Mouse (Mus musculus) induced T-regulatory cell, adult 2 months (primary cell): ENCODE data around the gene Gper1.

Experiments
- DNase-seq: peaks from one replicate; pipeline ENCODE4 v3.0.0-alpha.2; 2012; ENCODE audit warnings: low read depth

Gper1 gene

DNA sequence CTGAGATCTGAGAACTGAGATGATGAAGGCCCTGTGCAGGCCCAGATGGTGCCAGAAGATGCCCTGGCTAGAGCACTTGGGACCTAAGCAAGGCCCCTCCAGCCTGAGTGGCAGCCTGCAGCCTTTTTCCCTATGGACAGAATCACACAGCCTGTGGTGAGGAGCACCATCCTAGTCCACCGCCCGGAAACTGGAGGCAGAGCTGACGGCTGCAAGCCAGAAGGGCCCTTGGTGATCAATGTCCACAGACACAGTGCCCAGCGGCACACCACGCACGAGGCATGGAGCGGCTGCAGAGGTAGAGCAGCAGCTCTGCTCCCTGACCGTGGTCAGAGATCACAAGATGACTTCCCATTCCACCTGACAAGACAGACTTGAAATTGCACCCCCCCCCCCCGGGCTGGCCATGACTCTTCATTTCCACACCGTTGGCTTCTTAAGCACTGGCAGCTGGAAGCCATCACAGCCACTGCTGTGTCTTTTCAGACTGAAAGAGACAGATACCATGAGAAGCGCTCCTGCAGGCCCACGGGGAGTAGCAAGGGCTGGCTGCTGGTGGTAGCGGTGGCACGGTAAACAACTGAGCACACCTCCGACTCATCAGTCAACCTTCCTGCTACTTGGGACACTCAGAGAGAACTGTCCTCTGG, 11.2 kb upstream of the Gper1 start:
- DNase-seq: no peak

GRCm38 (mm10) chr5:139413545-139413944, 9.4 kb upstream of the Gper1 start:
- DNase-seq: no peak

DNA sequence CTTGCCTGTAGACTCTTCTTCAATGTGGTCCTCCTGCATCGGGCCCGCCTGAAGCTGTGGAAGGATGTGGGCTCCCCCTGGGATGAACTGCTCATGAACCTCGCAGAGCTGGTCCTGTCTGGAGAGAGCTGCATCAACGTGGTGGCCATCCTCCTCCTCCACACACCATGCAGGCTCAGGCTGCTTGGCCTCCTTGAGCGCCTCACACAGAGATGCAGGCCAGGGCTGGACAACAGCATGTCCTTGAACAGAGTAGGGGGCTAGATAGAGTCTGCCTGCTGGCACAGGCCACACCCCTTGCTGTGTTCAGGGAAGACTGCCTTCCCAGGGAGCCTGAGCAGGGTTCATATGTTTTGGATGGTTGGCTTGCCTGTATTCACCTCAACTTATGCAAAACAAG, 8.0 kb upstream of the Gper1 start:
- DNase-seq: no peak

GRCm38 (mm10) chr5:139416942-139417341, 6.0 kb upstream of the Gper1 start:
- DNase-seq: peak; percentile 31

DNA sequence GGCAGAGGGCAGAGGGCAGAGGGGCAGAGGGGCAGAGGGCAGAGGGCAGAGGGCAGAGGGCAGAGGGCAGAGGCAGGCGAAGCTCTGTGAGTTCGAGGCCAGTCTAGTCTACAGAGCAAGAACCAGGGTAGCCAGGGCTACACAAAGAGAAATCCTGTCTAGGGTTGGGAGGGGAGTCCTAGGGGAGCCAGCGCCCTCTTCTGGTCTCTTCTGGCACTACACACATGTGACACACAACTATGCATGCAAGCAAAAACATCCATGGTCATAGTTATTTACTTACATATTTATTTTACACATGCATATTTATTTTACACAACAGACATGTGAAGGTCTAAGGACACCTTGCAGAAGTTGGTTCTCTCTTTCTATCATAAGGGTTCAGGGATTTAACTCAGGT, 5.5 kb upstream of the Gper1 start:
- DNase-seq: peak; percentile 29

GRCm38 (mm10) chr5:139418110-139418509, 4.8 kb upstream of the Gper1 start:
- no peak for DNase-seq

DNA sequence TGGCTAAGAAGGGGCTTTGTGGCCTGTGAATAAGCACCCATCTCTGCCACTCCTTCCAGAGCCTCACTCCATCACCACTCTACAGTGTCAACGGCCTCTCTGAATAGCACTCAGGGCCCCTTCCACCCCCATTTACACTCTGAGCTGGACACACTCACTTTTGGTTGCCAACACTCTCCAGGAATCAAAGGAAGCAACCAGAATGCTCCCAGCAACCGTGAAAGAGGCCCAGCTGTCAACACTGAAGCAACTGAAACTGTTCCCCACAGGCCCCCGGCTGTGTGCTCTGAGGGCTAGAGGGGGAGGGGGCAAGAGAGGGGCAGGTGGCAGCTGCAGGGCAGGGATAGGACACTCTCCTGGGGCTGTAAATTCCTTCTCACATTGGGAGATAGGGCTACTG, 4.3 kb upstream of the Gper1 start:
- DNase-seq: no peak

DNA sequence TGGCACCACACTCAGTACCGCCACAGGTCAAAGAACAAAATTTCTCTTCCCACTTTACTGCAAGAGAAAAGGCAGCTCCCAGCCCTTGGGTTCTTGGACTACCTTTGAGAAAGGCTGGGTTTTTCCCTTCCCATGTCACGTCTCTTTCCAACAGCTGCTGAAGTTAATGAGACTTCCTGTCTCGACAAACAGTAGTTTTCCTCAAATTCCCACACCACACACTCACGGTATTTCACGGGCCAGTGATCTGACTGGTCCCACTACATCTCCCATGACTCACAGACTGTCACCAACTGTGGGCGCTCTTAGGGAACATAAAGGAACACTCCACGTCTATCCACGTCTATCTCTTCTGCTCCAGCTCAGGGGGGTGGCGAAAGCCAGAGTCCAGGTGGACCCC, 2.2 kb downstream of the Gper1 start:
- DNase-seq: no peak

- no peak for DNase-seq
Measured at GRCm38 (mm10) chr5:139427001-139427400, 4.0 kb downstream of the Gper1 start.

DNA sequence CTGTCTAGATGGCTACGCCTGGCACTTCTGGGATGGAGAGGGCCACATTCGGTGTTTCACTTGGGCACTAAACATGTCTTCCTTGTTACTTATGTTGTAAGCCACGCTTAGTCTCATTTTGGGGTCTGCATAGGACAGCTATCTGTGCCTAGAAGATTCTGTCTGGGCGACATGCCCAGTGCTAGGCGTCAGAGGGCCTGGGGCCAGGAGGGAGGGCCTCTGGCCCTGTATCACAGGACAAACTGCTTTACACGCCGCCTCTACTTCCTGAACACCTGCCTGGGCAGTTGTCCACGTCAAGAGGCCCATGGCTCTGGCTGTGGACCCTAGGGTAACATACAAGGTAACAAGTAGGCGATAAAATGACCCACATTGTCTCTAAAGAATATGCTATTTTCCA, 5.0 kb downstream of the Gper1 start:
- DNase-seq: no peak

DNA sequence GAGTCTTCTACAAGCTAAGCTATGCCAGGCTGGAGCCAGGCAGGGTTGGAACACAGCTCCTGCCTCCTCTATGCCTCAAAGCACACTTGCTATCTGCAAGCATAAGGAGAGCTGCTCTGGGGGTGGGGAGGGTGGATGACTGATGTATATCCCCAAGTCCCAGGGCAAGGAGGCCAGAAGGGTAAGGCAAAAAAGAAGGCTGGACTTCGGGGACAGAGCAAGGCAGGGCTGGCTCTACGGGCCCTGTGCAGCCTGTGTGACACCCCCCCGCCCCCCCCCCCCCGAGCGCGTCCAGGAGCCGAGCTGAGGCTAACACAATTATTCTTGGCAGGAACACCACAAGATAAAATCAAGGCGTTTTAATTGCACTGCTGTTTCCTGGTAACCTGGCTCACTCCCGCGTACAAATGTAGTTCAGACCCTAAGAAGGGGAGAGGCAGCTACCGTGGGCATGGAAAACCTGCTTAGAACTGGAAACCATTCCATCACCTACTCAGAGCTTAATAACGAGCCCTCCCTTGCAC, 6.9 kb downstream of the Gper1 start:
- DNase-seq: no peak

GRCm38 (mm10) chr5:139432333-139432732, 9.4 kb downstream of the Gper1 start:
- no peak for DNase-seq

DNA sequence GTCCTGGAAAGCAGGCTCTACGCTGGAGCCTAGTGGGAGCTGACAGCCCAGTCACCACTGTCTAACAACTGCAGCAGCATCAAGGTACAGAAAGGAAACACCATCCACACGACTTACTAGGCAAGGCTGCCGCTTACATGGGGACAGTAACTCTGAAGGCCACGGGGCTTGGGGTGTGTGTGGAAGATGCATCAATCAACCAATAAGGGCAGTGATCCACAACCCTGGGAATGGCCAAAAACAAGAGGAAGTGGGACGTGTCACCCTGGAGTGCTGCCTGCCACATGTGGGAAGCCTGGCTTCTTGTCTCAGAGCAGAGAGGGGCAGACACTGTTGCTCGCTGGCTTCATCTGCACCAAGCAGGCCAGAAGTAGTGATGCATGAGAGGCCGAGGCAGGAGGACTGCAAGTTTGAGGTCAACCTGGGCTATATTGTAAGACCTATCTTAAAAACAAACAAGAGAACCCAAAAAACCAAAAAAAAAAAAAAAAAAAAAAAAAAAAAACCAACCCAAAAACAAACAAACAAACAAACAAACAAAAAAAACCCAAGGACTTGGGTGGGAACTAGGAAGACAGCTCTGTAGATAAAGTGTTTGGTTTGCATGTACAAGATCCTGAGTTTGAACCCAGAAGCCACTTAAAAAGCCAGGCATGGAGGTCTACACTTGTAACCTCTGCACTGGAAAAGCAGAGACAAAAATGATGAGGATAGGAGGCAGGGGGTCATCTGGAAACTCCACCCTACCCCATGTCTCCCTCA, 10.0 kb downstream of the Gper1 start:
- DNase-seq: no peak

- DNase-seq: no peak
Measured at GRCm38 (mm10) chr5:139433842-139434568, 11.1 kb downstream of the Gper1 start.

GRCm38 (mm10) chr5:139434940-139435339, 12.0 kb downstream of the Gper1 start:
- no peak for DNase-seq

DNA sequence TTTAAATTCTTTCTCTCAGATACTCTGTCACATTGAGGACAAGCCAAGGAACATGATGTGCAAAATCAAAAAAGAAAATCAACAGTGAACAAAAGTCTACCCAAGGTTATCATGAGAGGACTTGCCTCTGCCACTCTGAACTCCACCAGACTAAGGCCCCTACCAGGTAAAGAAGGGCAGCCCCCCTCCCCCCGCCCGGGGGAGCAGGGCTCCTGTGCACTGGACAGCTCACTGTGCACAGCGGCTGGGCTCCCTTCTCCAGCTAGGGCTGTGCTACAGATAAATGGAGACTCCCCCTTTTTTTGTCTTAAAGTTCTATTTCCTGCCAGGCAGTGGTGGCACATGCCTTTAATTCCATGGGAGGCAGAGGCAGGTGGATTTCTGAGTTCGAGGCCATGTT, 14.8 kb downstream of the Gper1 start:
- DNase-seq: no peak

DNA sequence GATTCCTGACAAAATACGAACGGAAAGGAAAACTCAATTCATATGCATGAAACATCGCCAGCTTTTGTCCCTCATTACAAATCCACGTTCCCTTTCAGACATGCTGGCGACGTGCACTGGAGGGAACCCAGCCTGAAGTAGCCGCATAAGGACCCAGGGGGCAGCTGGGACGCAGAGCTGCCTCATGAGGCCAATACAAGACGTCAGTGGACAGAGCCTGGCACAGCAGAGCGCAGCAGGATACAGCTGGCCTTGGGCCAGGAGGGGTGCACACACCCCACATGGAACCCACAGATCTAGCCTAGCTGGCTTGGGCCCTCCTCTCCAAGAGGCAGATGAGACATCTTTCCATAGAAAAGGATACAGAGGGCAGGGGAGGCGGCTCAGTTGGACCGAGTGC, 15.5 kb downstream of the Gper1 start:
- no peak for DNase-seq

- no peak for DNase-seq
Measured at GRCm38 (mm10) chr5:139440451-139440850, 17.5 kb downstream of the Gper1 start.

- no peak for DNase-seq
Measured at GRCm38 (mm10) chr5:139440926-139441725, 18.2 kb downstream of the Gper1 start.

GRCm38 (mm10) chr5:139441726-139442018, 18.7 kb downstream of the Gper1 start:
- no peak for DNase-seq

- no peak for DNase-seq
Measured at GRCm38 (mm10) chr5:139442428-139442827, 19.5 kb downstream of the Gper1 start.

GRCm38 (mm10) chr5:139442962-139443361, 20.0 kb downstream of the Gper1 start:
- no peak for DNase-seq
